In genomic region chr11:8773260-8773659, GRCm38 (mm10) we compare ENCODE assay signal across 28 mouse cellular contexts.
DNase-seq lines count a peak whose midpoint lies in the region; ATAC-seq and TF ChIP-seq lines count a peak whose summit lies in the region.
"Had no signal": no experiment of that assay in that cellular context is flagged by ENCODE, and none has a peak within 500 bp of the region (broad histone marks: within the 10 kb centered on the region; RNA-seq: fewer than 3 reads in every experiment).

No protein-coding gene starts in this region.

- no peaks in the 10 kb centered on the region for H3K9me3 ChIP-seq in intestine, embryonic 14.5 days (ENCODE audit: control insufficient read depth, low read length)
- H3K9me3 ChIP-seq in intestine, embryonic 15.5 days = no peaks in the 10 kb centered on the region
- no peaks in the 10 kb centered on the region for H3K9me3 ChIP-seq in lung, postnatal 0 days (ENCODE audit: low read length)
- no peaks in the 10 kb centered on the region for H3K9me3 ChIP-seq in midbrain, postnatal 0 days (ENCODE audit: low read length)
- H3K9me3 ChIP-seq: forebrain, embryonic 13.5 days; G1E; hindbrain, embryonic 10.5 days; hindbrain, embryonic 15.5 days; limb, embryonic 13.5 days; megakaryocyte, embryonic 14.5 days; midbrain, embryonic 12.5 days; neural tube, embryonic 13.5 days had no signal

- no peak for TF ChIP-seq CTCF in lung, postnatal 0 days (IDR thresholded peaks at IDR 0.05)
- no peak for TF ChIP-seq CTCF in midbrain, postnatal 0 days (IDR thresholded peaks at IDR 0.05)
- no peak for TF ChIP-seq CTCF in heart, adult 2 months (IDR thresholded peaks at IDR 0.05)

- no peaks in the 10 kb centered on the region for H3K36me3 ChIP-seq in intestine, embryonic 14.5 days (ENCODE audit: control insufficient read depth, insufficient read depth, low read length)
- H3K36me3 ChIP-seq in intestine, embryonic 15.5 days = no peaks in the 10 kb centered on the region
- H3K36me3 ChIP-seq in lung, postnatal 0 days (ENCODE audit: insufficient read depth, low read length) = no peaks in the 10 kb centered on the region
- no peaks in the 10 kb centered on the region for H3K36me3 ChIP-seq in midbrain, postnatal 0 days (ENCODE audit: insufficient read depth, low read length)
- no peaks in the 10 kb centered on the region for H3K36me3 ChIP-seq in heart, adult 2 months (ENCODE audit: control insufficient read depth, insufficient read depth, low read length)
- H3K36me3 ChIP-seq: G1E; hindbrain, embryonic 10.5 days; hindbrain, embryonic 15.5 days; limb, embryonic 13.5 days; midbrain, embryonic 12.5 days; neural tube, embryonic 13.5 days had no signal

- intact Hi-C loops in heart, adult 2 months (cut with DNase I) = loop anchor here (10.0 kb wide), 1 partner anchor 218 kb away; no protein-coding TSS in a partner anchor

- ATAC-seq in intestine, embryonic 14.5 days (replicated peaks; ENCODE audit: low FRiP score, low TSS enrichment, low read depth) = no peak
- no peak for ATAC-seq in intestine, embryonic 15.5 days
- peak; percentile 30; the same call in 1 of the 2 replicates for ATAC-seq in lung, postnatal 0 days
- no peak for ATAC-seq in midbrain, postnatal 0 days (ENCODE audit: low FRiP score)
- ATAC-seq: CD4-positive, CD25-positive, alpha-beta regulatory T cell, adult 4 months; forebrain, embryonic 13.5 days; inflammation-experienced regulatory T-cells, adult 6 months; liver, postnatal 0 days had no signal

- H3K4me3 ChIP-seq in intestine, embryonic 14.5 days (ENCODE audit: low read depth, low read length) = no peak overlapping the region
- H3K4me3 ChIP-seq in intestine, embryonic 15.5 days (replicated peaks) = no peak overlapping the region
- no peak overlapping the region for H3K4me3 ChIP-seq in lung, postnatal 0 days (ENCODE audit: low read depth, low read length)
- no peak overlapping the region for H3K4me3 ChIP-seq in midbrain, postnatal 0 days (ENCODE audit: low read depth, low read length)
- H3K4me3 ChIP-seq in heart, adult 2 months = no peak overlapping the region
- H3K4me3 ChIP-seq: forebrain, embryonic 13.5 days; hindbrain, embryonic 10.5 days; hindbrain, embryonic 15.5 days; left cerebral cortex, adult 2 months; limb, embryonic 13.5 days; megakaryocyte, embryonic 14.5 days; midbrain, embryonic 12.5 days; neural tube, embryonic 13.5 days had no signal

- H3K27ac ChIP-seq in intestine, embryonic 14.5 days (ENCODE audit: low read depth) = no peak overlapping the region
- H3K27ac ChIP-seq in intestine, embryonic 15.5 days = no peak overlapping the region
- H3K27ac ChIP-seq in lung, postnatal 0 days (ENCODE audit: low read length) = no peak overlapping the region
- no peak overlapping the region for H3K27ac ChIP-seq in midbrain, postnatal 0 days (ENCODE audit: low read depth, low read length)
- no peak overlapping the region for H3K27ac ChIP-seq in heart, adult 2 months
- H3K27ac ChIP-seq: forebrain, embryonic 13.5 days; hindbrain, embryonic 10.5 days; hindbrain, embryonic 15.5 days; left cerebral cortex, adult 2 months; limb, embryonic 13.5 days; midbrain, embryonic 12.5 days; neural tube, embryonic 13.5 days had no signal

- no peak for TF ChIP-seq POLR2A in heart, adult 2 months (IDR thresholded peaks at IDR 0.05; ENCODE audit: insufficient read depth, low read depth, low read length)

- no peaks in the 10 kb centered on the region for H3K4me1 ChIP-seq in intestine, embryonic 14.5 days (replicated peaks; ENCODE audit: control insufficient read depth, insufficient read depth, low read length)
- no peaks in the 10 kb centered on the region for H3K4me1 ChIP-seq in intestine, embryonic 15.5 days (replicated peaks)
- no peaks in the 10 kb centered on the region for H3K4me1 ChIP-seq in lung, postnatal 0 days (ENCODE audit: insufficient read depth, low read depth, low read length)
- no peaks in the 10 kb centered on the region for H3K4me1 ChIP-seq in midbrain, postnatal 0 days (ENCODE audit: insufficient read depth, low read length)
- no peaks in the 10 kb centered on the region; the same call in 1 of the 2 replicates for H3K4me1 ChIP-seq in heart, adult 2 months (ENCODE audit: control insufficient read depth, insufficient read depth, low read length)
- H3K4me1 ChIP-seq: forebrain, embryonic 13.5 days; hindbrain, embryonic 10.5 days; hindbrain, embryonic 15.5 days; limb, embryonic 13.5 days; megakaryocyte, embryonic 14.5 days; midbrain, embryonic 12.5 days; neural tube, embryonic 13.5 days had no signal

- TF ChIP-seq EP300 in lung, postnatal 0 days (IDR thresholded peaks at IDR 0.05) = no peak
- TF ChIP-seq EP300 in heart, adult 2 months (IDR thresholded peaks at IDR 0.05; ENCODE audit: insufficient read depth, low read depth, low read length) = no peak

- no peaks in the 10 kb centered on the region for H3K79me2 ChIP-seq in heart, adult 2 months (replicated peaks; ENCODE audit: control insufficient read depth, insufficient read depth, low read length)

- WGBS in intestine, embryonic 14.5 days = 73% methylated on average over 11 of the region's 11 CpGs
- 79% methylated on average over 11 of the region's 11 CpGs for WGBS in intestine, embryonic 15.5 days
- 56% methylated on average over 11 of the region's 11 CpGs for WGBS in lung, postnatal 0 days
- WGBS in midbrain, postnatal 0 days = 84% methylated on average over 11 of the region's 11 CpGs
- 87% methylated on average over 11 of the region's 11 CpGs for WGBS in heart, adult 2 months

- no peaks in the 10 kb centered on the region for H3K27me3 ChIP-seq in intestine, embryonic 14.5 days (replicated peaks; ENCODE audit: control insufficient read depth, insufficient read depth, low read length)
- no peaks in the 10 kb centered on the region for H3K27me3 ChIP-seq in intestine, embryonic 15.5 days (replicated peaks)
- no peaks in the 10 kb centered on the region for H3K27me3 ChIP-seq in lung, postnatal 0 days (replicated peaks; ENCODE audit: insufficient read depth, low read length)
- H3K27me3 ChIP-seq in midbrain, postnatal 0 days (ENCODE audit: insufficient read depth, low read length) = no peaks in the 10 kb centered on the region
- H3K27me3 ChIP-seq in heart, adult 2 months (ENCODE audit: control insufficient read depth, insufficient read depth, low read length) = no peaks in the 10 kb centered on the region
- H3K27me3 ChIP-seq: forebrain, embryonic 13.5 days; hindbrain, embryonic 15.5 days; limb, embryonic 13.5 days; megakaryocyte, embryonic 14.5 days; midbrain, embryonic 12.5 days; neural tube, embryonic 13.5 days had no signal

- peak; percentile 27 for DNase-seq in intestine, embryonic 14.5 days (ENCODE audit: low spot score)
- no peak for DNase-seq in lung, postnatal 0 days (ENCODE audit: low spot score)
- no peak for DNase-seq in lung, adult 18-20 months
- peak; percentile 87 for DNase-seq in R1 (ENCODE audit: low read depth, low spot score)
- DNase-seq in midbrain, postnatal 0 days (ENCODE audit: low spot score) = no peak
- no peak for DNase-seq in heart, adult 2 months
- DNase-seq: adrenal gland, postnatal 36 days; cerebellum, adult 2 months; gastrocnemius, postnatal 10 days; kidney, adult 2 months; kidney, postnatal 14 days; liver, postnatal 0 days; lung, postnatal 4 days; thymus, postnatal 14 days had no signal

- H3K9ac ChIP-seq in intestine, embryonic 14.5 days (ENCODE audit: low read length) = no peak overlapping the region
- H3K9ac ChIP-seq in intestine, embryonic 15.5 days = no peak overlapping the region
- no peak overlapping the region for H3K9ac ChIP-seq in lung, postnatal 0 days (replicated peaks; ENCODE audit: low read depth)
- H3K9ac ChIP-seq in midbrain, postnatal 0 days (replicated peaks; ENCODE audit: low read length, poor library complexity, severe bottlenecking) = no peak overlapping the region
- no peak overlapping the region for H3K9ac ChIP-seq in heart, adult 2 months (ENCODE audit: low read depth, low read length)
- H3K9ac ChIP-seq: forebrain, embryonic 13.5 days; hindbrain, embryonic 15.5 days; limb, embryonic 13.5 days; liver, postnatal 0 days; midbrain, embryonic 12.5 days; neural tube, embryonic 13.5 days had no signal

- no peak overlapping the region for H3K4me2 ChIP-seq in intestine, embryonic 14.5 days (ENCODE audit: low read length)
- H3K4me2 ChIP-seq in intestine, embryonic 15.5 days (replicated peaks) = no peak overlapping the region
- no peak overlapping the region for H3K4me2 ChIP-seq in lung, postnatal 0 days (replicated peaks; ENCODE audit: low read depth, low read length)
- H3K4me2 ChIP-seq in midbrain, postnatal 0 days (ENCODE audit: low read depth, low read length, poor library complexity, severe bottlenecking) = no peak overlapping the region
- H3K4me2 ChIP-seq: forebrain, embryonic 13.5 days; heart, embryonic 11.5 days; hindbrain, embryonic 15.5 days; limb, embryonic 13.5 days; liver, embryonic 11.5 days; midbrain, embryonic 12.5 days; neural tube, embryonic 13.5 days had no signal

Comparison
In these comparisons a context has a peak if more than half of its experiments do, and no peak if none do; other contexts are left out.
1. DNase-seq: peak in intestine, embryonic 14.5 days (single experiment) and R1 (single experiment); none in lung, postnatal 0 days (single experiment), lung, adult 18-20 months (0 of 2), midbrain, postnatal 0 days (single experiment) and heart, adult 2 months (0 of 2).